Mouse (Mus musculus): ENCODE results near the gene Stxbp3. TPM values are rescaled to one million over a fixed set of nuclear protein-coding genes. Genes with fewer than 3 reads are reported as not detected.

The Stxbp3 gene
- total RNA-seq, 2 experiments from 2014 or later = 48.9 to 61.5 TPM

- peak in 1 of 2 experiments; percentile 15 for DNase-seq
These were observed 75.3 kb downstream of the Stxbp3 start for GRCm38 (mm10) chr3:108764976-108765375.

- DNase-seq = no peak
These were observed 76.6 kb downstream of the Stxbp3 start for GRCm38 (mm10) chr3:108763691-108764090.

- no peak for DNase-seq
These were observed 77.7 kb downstream of the Stxbp3 start for GRCm38 (mm10) chr3:108762597-108763111.

- DNase-seq = no peak
These were observed 80.5 kb downstream of the Stxbp3 start for GRCm38 (mm10) chr3:108759566-108760420.

- no peak for DNase-seq
These were observed 82.8 kb downstream of the Stxbp3 start for GRCm38 (mm10) chr3:108757570-108757969.

- no peak for DNase-seq
These were observed 84.2 kb downstream of the Stxbp3 start for GRCm38 (mm10) chr3:108756131-108756530.

- DNase-seq = no peak
These were observed 84.8 kb downstream of the Stxbp3 start for GRCm38 (mm10) chr3:108755542-108755941.

- DNase-seq = no peak
These were observed 85.8 kb downstream of the Stxbp3 start for GRCm38 (mm10) chr3:108754541-108754940.

GRCm38 (mm10) chr3:108751691-108752090 is 88.6 kb downstream of the Stxbp3 start:
- DNase-seq = no peak

GRCm38 (mm10) chr3:108751061-108751460 is 89.3 kb downstream of the Stxbp3 start:
- no peak for DNase-seq

GRCm38 (mm10) chr3:108744060-108744459 is 96.3 kb downstream of the Stxbp3 start:
- DNase-seq = no peak

Other genes starting within 250 kb of the Stxbp3 start
- gene Wdr47, start 249.2 kb downstream of the Stxbp3 start, total RNA-seq (2021) = 10 to 100 TPM in 1 of 2 experiments, 1 to 10 TPM in 1; 8.0 to 12.3 TPM
- gene Clcc1, start 186.6 kb downstream of the Stxbp3 start, total RNA-seq (2021) = 10 to 100 TPM; 35.9 to 41.7 TPM
- gene Gpsm2, start 118.2 kb downstream of the Stxbp3 start, total RNA-seq (2021) = 1 to 10 TPM; 3.3 to 3.6 TPM
- gene Aknad1, start 100.9 kb downstream of the Stxbp3 start, total RNA-seq (2021) = not detected
- under 1 TPM; 0.17 to 0.40 TPM for gene Fndc7, start 49.5 kb upstream of the Stxbp3 start, total RNA-seq (2021)
- gene Prpf38b, start 71.2 kb upstream of the Stxbp3 start, total RNA-seq (2021) = 10 to 100 TPM; 42.2 to 64.7 TPM
- gene Henmt1, start 99.3 kb upstream of the Stxbp3 start, total RNA-seq (2021) = not detected
- gene Gm9857, start 99.9 kb upstream of the Stxbp3 start, total RNA-seq (2021) = not detected
- 1 to 10 TPM; 9.3 to 9.7 TPM for gene Fam102b, start 187.1 kb upstream of the Stxbp3 start, total RNA-seq (2021)
- gene Slc25a54, start 239.9 kb upstream of the Stxbp3 start, total RNA-seq (2021) = not detected

Measured in adrenal gland, postnatal 36 days (tissue).